Mouse (Mus musculus) heart, postnatal 36 days (tissue): ENCODE results near the gene Asxl2. TPM values are rescaled to one million over a fixed set of nuclear protein-coding genes. Genes with fewer than 3 reads are reported as not detected.
A peak's percentile ranks its signal among the peaks of the same experiment; 100 is the strongest.
"Not testable (repeated sequence)": the region's sequence is repeated elsewhere in the genome, so short reads cannot be mapped to it uniquely, and the experiment has no call there.

Experiments used
- DNase-seq, 2 experiments: peaks; one replicate each; pipeline ENCODE4 v3.0.0; 2021 to 2022
- intact Hi-C: fragments of 180-260 bp; cut with DNase I; formaldehyde crosslinking; loops from one replicate; pipeline ENCODE4 v1.15.1; 2025
- total RNA-seq, 2 experiments: library from RNA; stranded (reverse); gene quantifications; 2 replicates each; pipeline ENCODE4 v1.2.3; 2021

Asxl2 gene
- total RNA-seq, 2 experiments from 2014 or later, result 24.0 to 28.1 TPM

DNA sequence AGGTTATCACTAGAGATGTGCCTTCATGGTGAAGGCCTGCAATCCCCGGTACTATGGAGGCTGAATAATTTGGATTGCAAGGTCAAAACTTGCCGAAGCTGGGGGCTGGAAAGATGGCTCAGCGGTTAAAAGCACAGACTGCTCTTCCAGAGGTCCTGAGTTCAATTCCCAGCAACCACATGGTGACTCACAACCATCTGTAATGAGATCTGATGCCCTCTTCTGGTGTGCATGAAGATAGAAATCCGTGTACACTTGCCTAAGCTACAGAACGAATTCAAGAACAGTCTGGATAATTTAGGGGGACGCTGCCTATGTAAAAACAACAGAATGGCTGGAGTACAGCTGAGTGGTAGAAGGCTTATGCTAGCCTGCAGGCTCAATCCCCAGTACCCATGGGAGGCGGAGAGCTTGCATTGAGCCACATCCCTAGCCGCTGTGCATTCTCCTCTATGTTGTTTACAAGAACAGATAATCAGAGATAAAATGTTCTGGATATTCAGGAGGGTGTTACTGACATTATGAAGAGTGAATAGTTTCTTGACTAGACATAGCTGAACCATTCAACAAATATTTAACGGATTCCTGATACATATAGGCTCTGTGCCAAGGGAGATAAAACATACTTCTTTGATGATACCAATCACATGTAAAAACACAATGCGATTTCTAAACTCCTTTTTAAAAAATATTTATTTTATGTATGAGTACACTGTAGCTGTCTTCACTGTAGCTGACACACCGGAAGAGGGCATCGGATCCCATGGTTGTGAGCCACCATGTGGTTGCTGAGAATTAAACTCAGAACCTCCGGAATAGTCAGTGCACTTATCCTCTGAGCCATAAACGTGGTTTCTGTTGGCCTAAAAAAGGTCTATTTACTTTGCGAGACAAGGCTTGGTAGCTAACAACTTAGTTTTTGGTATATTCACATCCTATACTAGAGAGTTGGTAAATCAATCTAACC lies 999 bp upstream of the Asxl2 start:
- intact Hi-C loops, result loop anchor here (2.0 to 10.0 kb wide), 5 partner anchors 61 to 1489 kb away; partner anchors contain the start of genes Atad2b, Dtnb, Kif3c and Rab10
- DNase-seq, result peak in 1 of 2 experiments; percentile 24

DNA sequence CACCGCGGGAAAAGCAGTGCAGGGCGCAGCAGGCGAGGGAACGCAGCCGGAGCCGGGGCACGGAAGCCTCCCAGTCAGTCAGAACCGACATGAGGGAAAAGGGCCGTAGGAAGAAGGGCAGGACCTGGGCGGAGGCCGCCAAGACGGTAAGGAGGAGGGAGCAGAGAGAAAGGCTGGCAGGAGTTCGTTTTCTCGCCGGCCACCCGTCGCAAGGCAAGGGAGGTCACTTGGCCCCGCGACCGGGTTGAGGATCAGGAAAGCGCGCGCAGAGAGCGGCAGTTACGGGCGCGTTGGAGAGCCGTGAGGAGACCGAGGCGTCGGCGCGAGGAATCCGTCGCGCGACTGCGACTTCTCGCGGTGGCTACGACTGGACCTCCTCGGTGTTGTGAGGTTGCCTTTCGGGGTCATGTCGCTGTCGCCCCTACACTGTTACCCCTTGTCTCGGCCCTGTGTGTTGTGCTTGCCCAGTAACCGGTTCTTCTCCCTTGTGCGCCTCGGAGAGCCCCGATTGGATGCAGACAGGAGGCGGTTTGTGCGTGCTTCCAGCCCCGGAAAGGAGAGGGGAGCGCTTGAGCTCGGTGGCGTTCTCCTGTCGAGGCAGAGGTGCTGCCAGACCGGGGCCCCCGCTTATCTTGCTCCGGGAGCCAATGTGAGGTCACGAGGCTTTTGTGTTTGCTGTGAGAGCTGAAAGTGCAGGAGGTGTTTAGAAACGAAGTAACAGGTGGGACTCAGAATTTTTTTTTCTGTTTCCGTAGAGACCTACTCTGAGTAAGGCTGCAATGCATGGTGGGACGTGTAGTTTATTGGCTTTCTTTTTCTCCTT lies 621 bp downstream of the Asxl2 start:
- intact Hi-C loops, result loop anchor here (2.0 to 10.0 kb wide), 5 partner anchors 62 to 1488 kb away; partner anchors contain the start of genes Atad2b, Dtnb, Kif3c and Rab10

DNA sequence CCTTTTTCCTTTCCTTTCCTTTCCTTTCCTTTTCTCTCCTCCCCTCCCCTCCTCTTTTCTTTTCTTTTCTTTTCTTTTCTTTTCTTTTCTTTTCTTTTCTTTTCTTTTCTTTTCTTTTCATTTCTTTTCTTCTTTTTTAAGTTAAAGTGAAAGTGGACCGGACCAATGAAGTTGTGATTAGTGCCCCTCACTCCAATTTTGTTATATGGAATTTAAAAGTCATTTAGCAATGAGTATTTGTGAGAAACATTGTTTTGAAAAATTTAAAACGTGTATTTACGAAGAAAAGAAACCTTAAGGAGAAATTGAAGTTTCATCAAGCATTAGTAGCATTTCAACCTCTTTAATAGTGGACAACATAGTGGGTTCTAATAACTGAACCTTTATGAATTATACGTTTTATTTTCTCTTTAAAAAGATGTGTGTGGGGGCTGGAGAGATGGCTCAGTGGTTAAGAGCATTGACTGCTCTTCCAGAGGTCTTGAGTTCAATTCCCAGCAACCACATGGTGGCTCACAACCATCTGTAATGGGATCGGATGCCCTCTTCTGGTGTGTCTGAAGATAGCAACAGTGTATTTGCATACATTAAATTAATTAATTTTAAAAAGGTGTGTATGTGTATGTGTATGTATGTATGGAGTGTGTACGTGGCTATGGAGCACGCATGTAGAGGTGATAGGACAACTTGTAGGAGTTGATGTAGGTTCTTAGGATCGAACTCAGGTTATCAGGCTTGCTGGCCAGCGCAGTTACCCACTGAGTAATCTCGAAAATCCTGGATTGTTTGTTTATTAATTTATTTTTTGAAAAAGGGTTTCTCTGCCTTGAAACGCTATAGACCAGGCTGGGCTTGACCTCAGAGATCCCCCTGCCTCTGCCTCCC lies 1.5 kb downstream of the Asxl2 start:
- no peak for DNase-seq
- intact Hi-C loops, result loop anchor here (2.0 to 10.0 kb wide), 5 partner anchors 63 to 1487 kb away; partner anchors contain the start of genes Atad2b, Dtnb, Kif3c and Rab10

More for the DNA sequence above, 621 bp downstream of the Asxl2 start:
- peak; percentile 70 to 86 for DNase-seq

DNA sequence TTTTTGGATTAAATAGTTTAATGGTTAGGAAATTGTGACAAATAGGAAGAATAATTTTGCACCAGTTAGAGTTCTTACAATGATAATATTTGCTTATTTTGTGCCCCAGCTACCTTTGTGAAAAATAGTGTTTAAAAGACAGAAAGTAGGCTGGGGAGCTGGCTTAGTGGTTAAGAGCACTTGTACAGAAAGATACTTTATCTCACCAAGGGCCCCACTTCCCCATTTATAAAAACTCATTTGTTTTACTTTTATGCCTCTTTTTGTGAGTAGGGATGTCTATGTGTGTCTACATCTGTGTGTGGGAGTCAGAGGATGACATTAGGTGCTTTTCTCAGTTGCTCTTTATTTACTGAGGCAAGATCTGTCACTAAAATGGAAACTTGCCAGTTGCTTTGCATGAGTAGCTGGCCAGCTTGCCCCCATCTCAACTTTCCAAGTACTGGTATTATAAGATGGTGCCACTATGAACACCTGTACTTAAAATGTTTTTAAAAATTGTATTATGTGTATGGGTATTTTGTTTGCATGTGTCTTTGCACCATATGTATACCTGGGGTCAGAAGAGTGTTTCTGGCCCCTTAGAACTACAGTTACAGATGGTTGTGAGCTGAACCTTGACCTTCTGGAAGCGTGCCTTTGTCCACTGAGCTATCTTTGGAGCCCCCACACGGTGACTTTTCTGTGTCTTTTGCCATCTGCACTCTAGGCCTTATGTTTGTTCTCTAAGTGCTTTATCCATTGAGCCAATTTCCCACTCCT lies 3.2 kb downstream of the Asxl2 start:
- intact Hi-C loops, result loop anchor here (5.0 to 10.0 kb wide), 2 partner anchors 142 to 1485 kb away; partner anchors contain the start of genes Atad2b and Dtnb

DNA sequence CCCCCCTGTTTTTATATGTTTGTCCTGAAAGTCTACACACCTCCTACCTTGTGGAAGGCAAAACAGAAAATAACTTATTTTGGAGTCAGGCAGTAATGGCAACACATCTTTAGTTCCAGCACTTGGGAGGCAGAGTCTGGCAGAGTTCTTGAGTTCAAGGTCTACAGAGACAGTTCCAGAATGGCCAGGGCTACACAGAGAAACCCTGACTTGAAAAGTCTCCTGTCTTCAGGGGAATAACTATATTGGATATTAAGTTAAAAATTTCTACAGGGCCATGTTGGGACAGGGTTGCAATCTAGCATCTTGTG lies 3.7 kb downstream of the Asxl2 start:
- no peak for DNase-seq
- intact Hi-C loops, result no loop called here

More for the DNA sequence above, 3.2 kb downstream of the Asxl2 start:
- DNase-seq, result no peak

DNA sequence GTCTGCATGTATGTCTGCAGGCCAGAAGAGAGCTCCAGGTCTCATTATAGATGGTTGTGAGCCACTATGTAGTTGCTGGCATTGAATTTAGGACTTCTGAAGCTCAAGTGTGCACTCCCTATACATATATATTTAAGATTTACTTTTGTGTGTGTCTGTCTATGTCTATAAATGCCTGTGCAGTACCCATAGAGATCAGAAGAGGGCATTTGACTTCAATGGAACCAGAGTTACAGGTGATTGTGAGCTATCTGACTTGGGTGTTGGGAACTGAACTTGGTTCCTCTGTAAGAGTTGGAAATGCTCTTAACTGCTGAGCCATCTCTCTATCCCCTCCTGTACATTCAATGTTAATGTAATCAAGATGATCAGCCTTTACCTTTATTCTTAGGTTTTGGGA lies 4.3 kb downstream of the Asxl2 start:
- intact Hi-C loops, result no loop called here

DNA sequence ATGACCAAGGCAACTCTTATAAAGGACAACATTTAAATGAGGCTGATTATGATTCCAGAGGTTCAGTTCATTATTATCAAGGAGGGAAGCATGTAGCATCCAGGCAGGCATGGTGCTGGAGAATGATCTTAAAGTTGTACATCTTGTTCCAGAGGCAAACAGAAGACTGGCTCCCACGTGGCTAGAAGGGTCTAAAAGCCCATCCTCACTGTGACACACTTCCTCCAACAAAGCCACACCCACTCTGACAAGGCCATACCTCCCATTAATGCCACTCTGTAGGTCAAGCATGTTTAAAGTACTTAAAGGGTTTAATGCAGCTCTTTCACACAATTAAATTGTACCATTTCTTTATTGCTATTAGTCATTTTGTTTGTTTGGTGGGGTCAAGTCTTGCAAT lies 7.1 kb downstream of the Asxl2 start:
- intact Hi-C loops, result no loop called here

More for the DNA sequence above, 4.3 kb downstream of the Asxl2 start:
- no peak for DNase-seq

DNA sequence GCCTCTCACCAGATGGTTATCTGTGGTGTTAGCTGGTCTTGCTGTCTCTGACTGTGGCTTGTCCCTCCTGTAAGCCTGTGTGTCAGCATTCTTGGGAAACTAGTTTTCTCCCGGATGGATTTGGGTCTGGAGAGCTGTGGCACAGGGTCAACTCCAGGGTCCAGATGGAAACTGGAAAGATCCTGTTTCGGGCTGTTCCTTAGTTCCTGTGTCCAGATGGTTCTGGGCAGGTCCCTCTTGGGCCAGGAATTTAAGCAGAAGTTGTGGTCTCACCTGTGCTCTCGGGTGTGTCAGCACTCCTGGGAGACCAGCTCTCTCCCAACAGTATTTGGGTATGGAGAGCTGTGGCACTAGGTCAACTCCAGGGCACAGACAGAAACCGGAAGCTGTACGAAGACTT lies 9.8 kb downstream of the Asxl2 start:
- DNase-seq, result no peak
- intact Hi-C loops, result loop anchor here (5.0 kb wide), 1 partner anchor 206 kb away; no protein-coding TSS in a partner anchor

More for the DNA sequence above, 7.1 kb downstream of the Asxl2 start:
- no peak for DNase-seq

DNA sequence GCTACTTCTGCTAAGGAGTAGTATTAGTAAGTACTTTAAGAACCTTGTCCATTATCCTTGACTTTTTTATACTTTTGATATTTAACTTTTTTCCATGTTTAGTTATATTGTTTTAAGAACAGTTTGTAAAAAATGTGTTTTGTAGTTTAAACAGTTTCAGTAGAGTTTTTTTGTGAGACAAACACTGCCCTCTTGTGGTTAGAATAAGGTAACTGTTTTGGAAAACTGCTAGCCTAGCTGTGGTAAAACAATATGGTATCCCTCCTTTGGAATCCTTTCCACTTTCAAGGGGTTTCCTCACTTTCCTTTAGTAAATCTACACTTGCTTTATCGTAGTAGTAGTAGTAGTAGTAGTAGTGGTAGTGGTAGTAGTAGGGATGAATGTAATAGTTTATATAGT lies 11.2 kb downstream of the Asxl2 start:
- DNase-seq, result no peak
- intact Hi-C loops, result loop anchor here (5.0 kb wide), 1 partner anchor 204 kb away; no protein-coding TSS in a partner anchor

DNA sequence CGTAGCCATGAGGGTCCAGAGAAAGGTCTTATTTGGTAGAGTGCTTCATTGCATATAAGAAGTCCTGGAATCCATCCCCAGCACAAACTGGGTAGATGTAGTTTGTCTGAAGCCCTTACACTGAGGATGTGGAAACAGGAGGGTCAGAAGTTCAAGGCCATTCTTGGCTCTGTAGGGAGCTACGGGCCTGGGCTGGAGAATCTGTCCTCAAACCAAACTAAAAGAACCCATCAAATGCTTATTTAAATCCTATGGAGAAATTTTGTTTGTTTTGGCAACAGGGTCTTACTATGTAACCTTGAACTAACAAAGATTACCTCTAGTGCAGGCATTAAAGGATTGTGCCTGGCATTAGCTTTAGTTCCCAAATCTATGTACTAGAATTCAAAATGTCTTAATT lies 14.3 kb downstream of the Asxl2 start:
- no peak for DNase-seq
- intact Hi-C loops, result no loop called here

DNA sequence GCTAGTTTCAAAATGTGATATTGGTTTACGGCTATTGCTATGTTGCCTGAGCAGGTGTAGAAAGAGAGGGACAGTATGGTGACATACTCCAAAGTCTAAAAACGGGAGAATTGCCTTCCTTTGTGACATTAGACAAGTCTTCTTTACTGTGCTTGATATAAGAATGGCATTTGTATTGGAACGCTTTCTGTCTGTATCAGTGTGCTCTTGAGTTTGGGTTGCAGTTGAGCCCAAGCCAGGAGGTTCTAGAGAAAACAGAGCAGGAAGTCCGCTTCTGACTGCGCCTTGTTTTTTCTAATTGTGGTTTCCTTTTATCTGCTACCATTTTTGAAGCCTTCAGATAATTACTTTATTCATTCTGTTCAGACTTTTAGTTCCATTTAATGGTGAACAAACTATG lies 14.7 kb downstream of the Asxl2 start:
- intact Hi-C loops, result no loop called here
- DNase-seq, result no peak

DNA sequence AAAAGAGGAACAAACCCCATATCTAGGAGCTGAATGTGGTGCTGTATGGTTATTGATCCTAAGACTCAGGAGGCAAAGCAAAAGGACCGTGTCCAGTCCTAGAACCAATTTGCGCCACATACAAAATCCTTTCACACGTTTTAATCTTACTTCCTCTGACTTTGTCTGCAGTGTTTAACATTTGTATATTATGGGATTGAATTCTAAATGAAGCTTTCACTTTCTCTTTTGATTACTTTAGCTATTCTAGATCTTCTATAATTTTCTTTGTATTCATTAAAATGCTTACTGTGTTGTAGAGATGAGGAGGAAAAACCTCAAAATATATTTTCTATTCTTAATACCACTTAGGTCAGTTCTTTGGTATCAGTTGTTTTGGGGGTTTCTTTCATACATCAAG lies 26.9 kb downstream of the Asxl2 start:
- intact Hi-C loops, result no loop called here
- no peak for DNase-seq

DNA sequence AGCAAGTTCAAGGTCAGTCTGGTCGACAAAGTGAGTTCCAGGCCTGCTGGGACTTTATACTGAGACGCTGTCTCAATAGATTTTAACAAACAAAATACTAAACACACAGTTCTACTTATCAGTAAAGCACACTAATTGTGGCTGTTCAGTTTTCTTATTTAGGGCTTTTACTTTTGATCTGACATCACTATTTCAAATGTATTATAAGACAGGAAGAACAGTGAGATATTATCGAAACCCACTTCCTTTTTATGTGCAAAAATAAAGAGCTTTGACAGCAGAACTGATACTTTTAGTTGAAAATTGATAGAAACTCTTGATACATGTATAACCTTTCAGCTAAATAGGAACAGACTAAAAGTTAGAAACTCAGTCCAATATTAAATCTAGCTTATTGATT lies 36.4 kb downstream of the Asxl2 start:
- no peak for DNase-seq
- intact Hi-C loops, result no loop called here

DNA sequence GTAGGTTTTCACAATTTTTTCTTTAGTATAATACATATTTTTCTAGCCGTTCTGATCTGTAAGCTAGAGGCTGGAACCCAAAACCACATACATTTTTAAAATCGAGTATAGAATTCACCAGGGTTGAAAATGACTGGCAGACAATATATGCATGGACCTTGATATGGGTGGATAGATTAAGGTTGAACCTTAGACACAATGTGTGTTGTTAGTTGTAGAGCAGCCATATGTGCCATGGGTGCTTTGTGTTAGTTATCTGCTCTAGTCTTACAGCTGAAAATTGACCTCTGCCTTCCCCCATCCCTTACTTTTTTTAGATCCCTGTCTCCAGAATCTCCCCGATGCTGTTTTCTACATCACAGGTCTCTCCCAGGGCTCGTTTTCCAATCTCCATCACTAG lies 73.0 kb downstream of the Asxl2 start:
- intact Hi-C loops, result no loop called here

DNA sequence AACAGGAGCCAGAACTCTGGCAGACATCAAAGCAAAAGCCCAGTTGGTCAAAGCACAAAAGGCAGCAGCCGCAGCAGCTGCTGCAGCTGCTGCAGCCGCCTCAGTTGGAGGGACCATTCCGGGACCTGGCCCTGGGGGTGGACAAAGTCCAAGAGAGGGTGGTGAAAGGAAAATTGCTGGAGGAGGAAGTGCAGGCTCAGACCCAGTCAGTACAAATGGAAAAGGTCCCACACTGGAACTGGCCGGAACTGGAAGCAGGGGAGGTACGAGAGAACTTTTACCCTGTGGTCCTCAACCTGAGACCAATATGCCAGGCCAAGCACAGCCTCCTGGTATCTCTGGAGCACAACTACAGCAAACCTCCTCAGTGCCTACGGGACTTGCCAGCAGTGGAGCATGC lies 73.4 kb downstream of the Asxl2 start:
- intact Hi-C loops, result no loop called here
- DNase-seq, result no peak

More for the DNA sequence above, 73.0 kb downstream of the Asxl2 start:
- DNase-seq, result no peak

DNA sequence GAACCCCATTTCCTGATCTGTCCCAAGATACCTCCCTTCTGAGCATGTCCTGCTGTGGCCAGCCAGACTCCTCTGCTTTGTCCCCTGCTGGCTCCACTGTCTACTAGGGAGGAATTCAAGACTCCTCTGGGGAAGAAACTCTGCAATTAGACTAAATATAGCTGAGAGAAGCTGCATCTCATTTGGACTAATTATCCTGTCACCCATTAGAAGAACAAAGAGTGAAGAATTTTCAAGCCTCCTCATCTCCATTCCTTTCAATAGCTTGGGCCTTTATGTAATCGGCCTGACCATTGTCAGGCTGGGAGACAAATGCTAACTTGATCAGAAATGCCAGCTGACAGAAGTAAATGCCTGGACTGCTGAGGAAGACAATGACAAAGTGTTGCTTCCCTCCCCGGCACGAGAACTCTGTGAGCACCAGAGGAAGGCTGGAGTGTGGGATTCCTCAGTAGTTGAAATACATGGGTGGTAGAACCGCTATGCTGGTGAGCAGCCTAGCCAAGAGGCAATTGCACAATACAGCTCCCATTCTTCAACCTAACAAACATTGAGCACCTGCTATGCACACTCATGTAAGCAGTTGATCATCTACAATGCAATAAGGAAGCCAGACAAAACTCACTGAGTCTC lies 92.1 kb downstream of the Asxl2 start:
- intact Hi-C loops, result no loop called here

DNA sequence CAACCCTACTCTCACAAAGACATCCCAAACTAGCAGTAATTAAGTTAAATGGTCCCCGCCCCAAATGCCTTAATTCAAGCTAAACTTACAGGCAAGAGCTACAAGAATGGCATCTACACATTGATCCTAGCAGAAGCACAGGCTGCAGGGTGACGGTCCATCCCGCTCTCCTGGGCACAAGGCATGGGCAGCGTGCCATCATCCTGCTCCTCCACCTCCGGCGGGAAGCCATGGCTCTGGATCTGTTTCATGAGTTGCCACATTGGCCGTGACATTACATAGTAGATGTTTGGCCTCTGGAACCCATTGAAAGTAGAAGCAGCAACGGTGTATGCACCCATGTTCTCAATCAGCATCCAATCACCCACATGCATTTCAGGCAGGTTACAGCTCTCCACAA lies 95.1 kb downstream of the Asxl2 start:
- intact Hi-C loops, DNase-seq: not testable (repeated sequence)

More for the DNA sequence above, 92.1 kb downstream of the Asxl2 start:
- DNase-seq, result no peak

DNA sequence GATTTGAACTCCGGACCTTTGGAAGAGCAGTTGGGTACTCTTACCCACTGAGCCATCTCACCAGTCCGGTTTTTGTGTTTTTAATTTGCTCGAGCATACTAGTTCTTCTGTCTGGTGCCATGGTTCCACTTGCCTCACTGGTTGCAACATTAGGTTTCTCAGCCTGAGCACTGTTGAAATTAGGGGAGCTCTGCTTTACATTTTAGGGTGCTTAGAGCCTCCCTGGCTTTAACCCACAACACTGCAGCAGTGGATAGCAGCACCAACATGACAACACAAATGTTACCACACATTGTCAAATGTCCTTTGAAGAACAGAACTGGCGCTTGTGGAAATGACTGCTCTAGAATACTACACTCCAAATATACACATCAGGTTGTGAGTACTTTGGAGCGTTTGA lies 98.9 kb downstream of the Asxl2 start:
- intact Hi-C loops, result no loop called here
- DNase-seq, result no peak

DNA sequence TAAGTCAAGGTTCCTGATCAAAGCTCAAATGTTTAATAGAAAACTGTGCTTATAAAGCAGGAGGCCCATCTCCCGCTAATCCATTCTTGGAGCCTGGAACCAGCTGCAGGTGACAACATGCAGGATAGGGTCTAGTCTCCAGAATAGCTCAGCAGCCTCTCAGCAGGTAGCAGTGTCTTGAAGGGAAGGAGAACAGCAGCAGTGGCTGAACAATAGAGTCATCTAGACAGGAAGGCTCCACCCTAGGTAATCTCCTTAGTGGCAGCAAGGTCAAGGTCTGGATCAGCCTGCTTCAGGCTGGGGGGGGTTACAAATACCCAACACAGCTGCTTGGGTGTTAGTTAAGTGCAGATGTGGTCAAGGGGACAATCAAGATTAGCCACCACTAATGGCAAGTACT lies 108.8 kb downstream of the Asxl2 start:
- not testable (repeated sequence) for DNase-seq

More for the DNA sequence above, 108.8 kb downstream of the Asxl2 start:
- intact Hi-C loops, result not testable (repeated sequence)
